Mouse (Mus musculus) megakaryocyte-erythroid progenitor cell, adult 5-6 weeks (primary cell): ENCODE data around the gene Cep131. TPM values are rescaled to one million over a fixed set of nuclear protein-coding genes. Genes with fewer than 3 reads are reported as not detected.

Experiments used
- ATAC-seq: replicated peaks from 2 replicates; pipeline ENCODE4 v1.8.0; 2016; ENCODE audit warnings: mild to moderate bottlenecking, inconsistent platforms; ENCODE audit not compliant: severe bottlenecking, poor library complexity, low FRiP score, low TSS enrichment
- total RNA-seq, 2 experiments: library from RNA; stranded (forward) in 1 of 2; stranded (reverse) in 1 of 2; fragments of 200-1000, 215-1000 nt in 1 of 2; fragments of >200 nt in 1 of 2; fragmentation: Nextera tagmentation in 1 of 2; gene quantifications; 2 replicates each; pipeline ENCODE4 v1.2.3; 2014 to 2017

The Cep131 gene
- total RNA-seq, 2 experiments from 2014 or later, result 9.6 to 18.1 TPM

GRCm38 (mm10) chr11:120055953-120056732 is 30.5 kb downstream of the Cep131 start:
- ATAC-seq, result no peak

GRCm38 (mm10) chr11:120053846-120054245 is 32.8 kb downstream of the Cep131 start:
- ATAC-seq, result no peak

GRCm38 (mm10) chr11:120052274-120052673 is 34.4 kb downstream of the Cep131 start:
- ATAC-seq, result no peak

- ATAC-seq, result no peak
These were observed 35.4 kb downstream of the Cep131 start for GRCm38 (mm10) chr11:120051124-120051811.

GRCm38 (mm10) chr11:120049067-120049466 is 37.6 kb downstream of the Cep131 start:
- no peak for ATAC-seq

GRCm38 (mm10) chr11:120048252-120048556 is 38.4 kb downstream of the Cep131 start:
- ATAC-seq, result no peak

- ATAC-seq, result no peak
These were observed 38.9 kb downstream of the Cep131 start for GRCm38 (mm10) chr11:120047531-120048251.

- no peak for ATAC-seq
These were observed 40.0 kb downstream of the Cep131 start, which contains the start of gene Aatk for GRCm38 (mm10) chr11:120046553-120047191. Gene Aatk (minus strand): TSS chr11:120047167.

GRCm38 (mm10) chr11:120045839-120046552 is 40.6 kb downstream of the Cep131 start:
- no peak for ATAC-seq

- ATAC-seq, result no peak
These were observed 41.3 kb downstream of the Cep131 start for GRCm38 (mm10) chr11:120045341-120045740.

- no peak for ATAC-seq
These were observed 44.3 kb downstream of the Cep131 start for GRCm38 (mm10) chr11:120042141-120042838.

- ATAC-seq, result no peak
These were observed 45.2 kb downstream of the Cep131 start for GRCm38 (mm10) chr11:120041191-120042123.

- ATAC-seq, result no peak
These were observed 46.2 kb downstream of the Cep131 start for GRCm38 (mm10) chr11:120040440-120040839.

- ATAC-seq, result no peak
These were observed 47.0 kb downstream of the Cep131 start for GRCm38 (mm10) chr11:120039581-120039980.

- ATAC-seq, result no peak
These were observed 51.9 kb downstream of the Cep131 start for GRCm38 (mm10) chr11:120034762-120035161.

- no peak for ATAC-seq
These were observed 52.3 kb downstream of the Cep131 start for GRCm38 (mm10) chr11:120034306-120034705.

- no peak for ATAC-seq
These were observed 53.2 kb downstream of the Cep131 start for GRCm38 (mm10) chr11:120033473-120033872.

- ATAC-seq, result no peak
These were observed 54.6 kb downstream of the Cep131 start for GRCm38 (mm10) chr11:120032052-120032451.
